Mouse (Mus musculus) forelimb bud, embryonic 11.5 days (tissue): Measurements from ENCODE around the gene Anxa6.
"Not testable (repeated sequence)": the region's sequence is repeated elsewhere in the genome, so short reads cannot be mapped to it uniquely, and the experiment has no call there.

Source experiments
- DNase-seq: peaks from one replicate; pipeline ENCODE4 v3.0.0-alpha.2; 2012; ENCODE audit warnings: low read depth, low spot score

Gene Anxa6

DNA sequence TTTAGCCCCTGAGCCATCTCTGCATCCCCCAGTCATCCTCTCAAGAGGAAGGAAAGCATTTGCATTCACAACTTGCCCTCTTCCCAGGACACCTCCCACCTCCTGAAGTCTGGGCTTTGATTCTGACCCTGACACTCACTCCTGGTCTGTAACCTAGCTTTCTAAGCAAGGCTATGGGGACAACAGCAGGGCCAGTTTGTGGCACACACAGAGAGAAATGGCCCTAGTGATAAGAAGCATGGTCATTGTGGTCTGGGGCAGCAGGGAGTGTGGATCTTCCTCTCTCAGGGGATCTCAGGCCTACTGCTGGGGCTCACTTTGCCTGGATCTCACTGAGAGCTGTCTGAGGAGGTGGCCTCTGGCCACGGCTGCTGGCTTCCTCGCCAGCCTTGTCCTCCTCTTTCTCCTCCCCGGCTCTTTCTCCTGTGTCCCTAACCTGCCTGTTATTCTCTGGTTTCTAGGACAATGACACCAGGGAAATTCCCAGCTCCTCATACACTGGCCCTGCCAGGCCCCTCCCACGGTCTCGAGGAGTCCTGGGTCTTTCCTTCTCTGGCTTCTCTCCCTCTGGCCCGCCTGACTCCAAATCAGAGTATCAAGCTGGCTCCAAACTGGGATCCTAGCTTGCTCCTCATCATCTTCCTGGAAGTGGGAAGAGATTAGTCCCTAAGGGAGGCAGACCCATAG lies 71.9 kb downstream of the Anxa6 start:
- no peak for DNase-seq

DNA sequence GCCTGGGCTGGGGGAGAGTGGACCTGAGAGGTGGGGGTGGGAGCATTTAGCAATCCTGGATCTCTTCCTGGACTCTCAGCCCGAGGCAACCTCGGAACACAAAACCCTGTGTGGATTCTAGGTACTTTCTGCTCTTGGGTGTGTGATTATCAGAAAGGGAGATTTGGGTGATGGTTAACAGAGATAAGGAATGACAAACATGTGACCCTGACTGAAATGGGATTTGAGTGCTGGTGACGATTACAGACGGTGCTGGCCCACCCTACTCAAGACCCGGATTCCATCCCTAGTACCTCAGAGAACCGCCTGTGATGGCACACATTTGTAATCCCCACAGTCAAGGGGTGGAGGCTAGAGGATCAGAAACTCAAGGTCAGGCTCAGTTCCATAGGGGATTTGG lies 73.0 kb downstream of the Anxa6 start:
- no peak for DNase-seq

DNA sequence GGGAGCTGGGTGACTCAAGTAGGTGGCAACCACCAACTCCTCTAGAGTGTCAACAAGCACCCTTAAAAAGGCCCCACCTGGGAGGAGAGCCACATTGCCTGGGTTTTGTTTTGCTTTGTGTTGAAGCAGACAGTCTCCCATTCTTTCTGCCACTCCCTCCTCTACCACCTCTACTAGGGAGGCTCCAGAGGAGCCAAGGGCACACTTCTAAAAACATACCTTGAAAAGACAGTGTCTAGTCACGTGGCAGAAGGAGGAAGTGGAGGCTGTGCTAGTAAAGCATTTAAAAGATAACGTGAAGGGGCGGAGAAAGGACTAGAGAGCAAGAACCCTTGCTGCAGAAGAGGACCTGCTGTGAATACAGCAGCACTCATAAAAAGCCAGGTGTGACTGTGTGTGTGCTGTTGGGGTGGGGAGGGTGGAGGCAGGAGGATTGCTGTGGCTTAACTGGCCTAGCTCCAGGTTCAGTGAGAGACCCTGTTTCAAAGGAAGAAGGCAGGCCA lies 74.6 kb downstream of the Anxa6 start:
- DNase-seq, result no peak

DNA sequence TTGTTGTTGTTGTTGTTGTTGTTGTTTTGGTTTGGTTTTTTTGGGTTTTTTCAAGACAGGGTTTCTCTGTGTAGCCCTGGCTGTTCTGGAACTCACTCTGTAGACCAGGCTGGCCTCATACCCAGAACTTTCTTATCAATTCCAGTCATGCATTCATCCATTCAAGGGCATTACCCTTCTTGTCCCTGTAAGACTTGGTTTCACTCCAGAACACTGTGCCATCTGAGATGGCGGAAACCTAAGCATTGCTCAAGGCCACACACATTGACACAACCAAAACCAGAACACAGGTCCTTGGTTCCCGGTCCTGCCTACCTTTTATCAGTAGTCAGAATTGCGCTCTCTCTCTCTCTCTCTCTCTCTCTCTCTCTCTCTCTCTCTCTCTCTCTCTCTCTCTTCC lies 75.5 kb downstream of the Anxa6 start:
- DNase-seq, result not testable (repeated sequence)

DNA sequence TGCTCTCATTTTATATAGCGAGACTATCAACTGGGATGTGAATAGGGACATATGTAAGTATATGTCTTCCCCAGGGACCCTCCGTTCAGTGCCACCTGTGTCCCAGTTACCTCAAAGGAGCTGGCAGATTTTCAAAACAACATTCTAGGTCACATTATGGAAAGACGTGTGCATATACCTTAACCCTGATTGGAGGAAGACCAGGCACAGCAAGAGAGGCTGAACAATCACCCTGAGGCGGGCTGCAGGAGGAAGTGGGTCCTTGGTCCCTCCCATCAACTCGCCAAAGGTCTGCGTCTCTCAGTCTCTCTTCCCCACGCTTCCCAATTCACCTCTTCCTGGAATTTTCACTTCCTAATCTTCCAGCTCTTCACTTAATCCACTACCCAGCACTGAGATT lies 76.3 kb downstream of the Anxa6 start:
- DNase-seq, result no peak

DNA sequence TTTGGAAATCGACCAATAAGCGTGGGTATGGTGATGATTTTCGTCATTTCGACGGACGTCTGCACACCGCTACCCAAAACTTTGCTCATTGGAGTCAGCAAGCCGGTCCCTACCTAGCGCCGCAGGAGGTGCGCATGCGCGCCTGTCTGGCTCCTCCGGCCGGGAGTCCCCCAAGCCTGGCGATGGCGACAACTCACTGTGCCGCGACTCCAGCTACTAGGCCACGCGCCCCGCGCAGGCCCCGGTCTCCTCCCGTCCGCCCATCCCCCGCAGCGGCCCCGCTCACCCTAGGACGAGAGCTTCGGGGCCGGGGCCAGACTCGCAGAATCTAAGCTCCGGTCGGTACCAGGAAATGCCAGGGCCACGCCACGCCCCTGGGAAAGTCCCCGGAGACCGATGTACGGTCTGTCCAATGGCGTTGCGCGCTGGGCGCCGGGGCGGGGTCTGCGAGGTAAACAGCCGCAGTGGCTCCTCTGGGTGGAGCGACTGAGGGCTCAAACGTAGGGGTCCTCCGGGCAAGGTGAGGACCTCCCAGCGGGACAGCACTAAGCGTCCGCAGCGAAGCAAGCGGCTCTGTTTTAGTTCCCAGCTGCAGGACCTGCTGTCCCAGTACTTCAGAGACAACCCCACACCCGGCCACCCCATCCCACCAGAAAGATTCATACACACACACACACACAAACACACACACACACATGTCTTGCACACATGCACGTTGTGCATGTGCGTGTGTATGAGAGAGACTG lies 77.3 kb downstream of the Anxa6 start:
- peak; percentile 95 for DNase-seq

DNA sequence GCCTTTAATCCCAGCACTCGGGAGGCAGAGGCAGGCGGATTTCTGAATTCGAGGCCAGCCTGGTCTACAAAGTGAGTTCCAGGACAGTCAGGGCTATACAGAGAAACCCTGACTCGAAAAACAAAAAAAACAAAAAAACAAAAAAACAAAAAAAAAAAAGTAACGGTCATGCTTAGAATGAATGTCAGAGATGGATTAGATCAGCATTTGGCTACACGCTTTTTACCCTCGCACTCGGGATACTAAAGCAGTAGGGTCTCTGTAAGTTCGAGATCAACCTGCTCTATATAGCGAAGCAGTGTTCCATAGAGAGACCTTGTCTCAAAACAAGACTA lies 77.9 kb downstream of the Anxa6 start:
- DNase-seq, result not testable (repeated sequence)

DNA sequence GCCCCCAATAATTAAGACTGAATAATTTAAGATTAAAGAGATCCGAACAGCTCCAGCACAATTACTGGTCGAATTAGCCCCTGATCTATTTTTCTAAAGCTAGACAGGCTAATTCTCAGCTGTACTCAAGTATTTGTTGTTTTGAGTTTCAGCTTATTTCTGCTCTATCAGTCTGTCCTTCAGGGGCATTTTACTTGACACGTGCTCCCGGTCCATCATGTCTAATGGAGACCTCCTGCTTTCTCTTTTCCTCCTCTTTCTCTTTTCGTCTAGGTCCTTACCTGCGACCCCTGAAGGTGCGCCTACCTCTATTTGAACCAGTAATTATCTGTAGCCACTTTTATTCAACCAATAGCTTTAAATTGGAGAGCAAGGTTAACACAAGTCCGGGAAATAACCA lies 78.5 kb downstream of the Anxa6 start:
- DNase-seq, result no peak

DNA sequence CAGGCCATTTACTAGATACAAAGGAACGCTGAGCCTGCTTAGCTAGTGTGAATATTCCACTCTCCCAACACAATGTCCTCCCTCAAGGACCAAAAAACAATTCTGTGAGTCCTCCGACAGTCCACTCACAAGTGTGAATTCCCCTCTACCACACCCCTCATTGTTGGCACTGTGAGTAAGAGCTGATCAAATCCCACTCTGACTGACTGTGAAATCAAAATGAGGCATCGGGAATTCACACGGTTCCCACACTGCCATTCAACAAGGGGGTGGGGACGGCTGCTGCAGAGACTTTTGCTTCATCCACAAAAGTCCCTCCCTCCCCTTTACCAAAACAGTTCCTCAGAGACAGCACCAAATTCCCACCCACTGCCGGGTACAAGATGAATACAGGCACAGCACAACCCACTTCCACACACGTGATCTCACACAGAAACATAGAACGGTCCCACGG lies 79.2 kb downstream of the Anxa6 start:
- no peak for DNase-seq

DNA sequence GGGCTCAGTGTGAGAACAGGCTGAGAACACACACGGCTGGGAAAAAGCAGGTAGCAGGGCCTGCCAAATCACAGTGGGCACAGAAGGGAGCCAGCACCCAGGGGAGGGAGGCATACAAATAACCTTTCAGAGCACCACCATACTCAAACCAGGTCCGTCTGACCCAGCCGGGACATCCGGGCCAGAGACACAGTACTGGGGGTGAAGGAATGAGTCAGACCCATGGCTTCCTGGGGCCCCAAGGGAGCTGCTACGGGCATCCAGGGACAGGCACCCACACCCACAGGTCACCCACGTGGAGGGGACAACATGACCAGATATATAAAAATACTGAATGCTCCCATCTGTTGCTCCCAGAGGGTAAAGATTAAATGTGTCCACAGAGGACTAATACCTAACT lies 80.6 kb downstream of the Anxa6 start:
- DNase-seq, result no peak

DNA sequence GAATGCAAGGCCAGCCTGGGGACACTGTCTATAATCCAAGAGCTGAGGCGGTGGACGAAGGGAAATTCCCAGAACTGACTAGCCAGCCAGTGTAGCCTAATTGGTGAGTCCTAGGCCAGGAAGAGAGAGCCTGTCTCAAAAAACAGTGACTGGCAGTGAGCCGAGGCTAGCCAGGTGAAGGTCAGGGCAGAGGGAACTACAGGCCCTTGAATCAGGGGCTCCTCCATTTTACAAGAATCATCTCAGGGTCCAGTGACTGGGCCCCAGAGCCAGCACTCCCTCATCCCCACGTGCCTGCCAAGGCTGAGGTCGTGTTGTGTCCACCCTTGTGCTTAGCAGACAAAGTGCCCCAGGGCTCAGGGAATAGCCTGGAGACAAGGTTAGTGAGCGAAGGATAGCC lies 82.6 kb downstream of the Anxa6 start:
- DNase-seq, result no peak

DNA sequence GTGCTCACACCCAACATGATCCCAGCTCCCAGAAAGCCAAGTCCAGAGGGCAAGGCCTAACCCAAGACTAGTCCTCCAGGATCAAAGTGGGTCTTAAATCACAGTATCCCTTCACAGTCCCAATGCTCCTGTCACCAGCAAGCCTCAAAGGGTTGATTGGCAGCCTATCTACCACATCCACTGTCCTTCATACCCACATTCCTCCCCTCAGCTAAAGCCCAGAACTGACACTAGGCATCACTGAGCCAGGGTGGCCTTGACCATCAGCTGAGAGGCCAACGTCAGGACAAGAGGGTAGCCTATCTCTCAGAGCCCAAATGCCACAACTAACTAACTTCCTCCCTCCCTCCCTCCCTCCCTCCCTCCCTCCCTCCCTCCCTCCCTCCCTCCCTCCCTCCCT lies 83.5 kb downstream of the Anxa6 start:
- DNase-seq, result no peak

DNA sequence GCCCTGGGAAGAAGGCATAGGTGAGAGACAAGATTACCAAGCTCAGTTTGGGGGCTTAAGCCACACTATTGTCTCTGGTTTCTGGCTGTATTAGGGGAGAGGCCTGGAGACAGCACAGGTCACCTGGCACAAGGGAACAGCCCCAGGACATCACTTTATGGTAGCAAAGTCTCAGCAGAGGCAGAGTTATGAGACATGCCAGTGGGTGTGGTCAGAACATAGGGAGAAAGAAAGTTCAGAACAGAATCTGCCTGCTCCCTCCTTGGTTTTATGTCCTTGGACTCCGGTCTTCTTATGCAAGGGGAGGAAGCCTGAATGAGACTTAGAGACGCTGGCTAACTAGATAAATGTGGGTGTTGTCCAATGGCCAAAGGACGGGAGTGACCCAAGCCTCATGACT lies 88.5 kb downstream of the Anxa6 start:
- DNase-seq, result no peak

DNA sequence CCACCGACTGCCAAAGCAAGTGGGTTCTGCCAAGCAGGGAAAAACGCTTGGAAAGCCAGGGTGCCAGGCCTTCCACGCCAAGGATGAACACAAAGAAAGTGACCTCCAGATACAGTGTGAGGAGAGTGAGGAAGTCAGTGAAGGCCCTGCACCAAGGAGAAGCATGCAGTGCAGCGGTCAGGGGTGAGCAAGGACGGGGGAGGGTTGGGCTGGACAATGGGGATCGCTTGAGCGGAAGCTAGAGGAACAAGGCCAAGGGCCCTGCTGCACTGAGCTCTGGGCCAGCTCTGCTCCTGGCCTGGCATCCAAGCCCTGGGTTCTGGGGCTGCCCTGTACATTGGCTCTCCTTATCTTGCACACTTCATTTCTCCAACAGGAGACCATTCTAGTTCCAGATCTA lies 93.2 kb downstream of the Anxa6 start:
- DNase-seq, result no peak

DNA sequence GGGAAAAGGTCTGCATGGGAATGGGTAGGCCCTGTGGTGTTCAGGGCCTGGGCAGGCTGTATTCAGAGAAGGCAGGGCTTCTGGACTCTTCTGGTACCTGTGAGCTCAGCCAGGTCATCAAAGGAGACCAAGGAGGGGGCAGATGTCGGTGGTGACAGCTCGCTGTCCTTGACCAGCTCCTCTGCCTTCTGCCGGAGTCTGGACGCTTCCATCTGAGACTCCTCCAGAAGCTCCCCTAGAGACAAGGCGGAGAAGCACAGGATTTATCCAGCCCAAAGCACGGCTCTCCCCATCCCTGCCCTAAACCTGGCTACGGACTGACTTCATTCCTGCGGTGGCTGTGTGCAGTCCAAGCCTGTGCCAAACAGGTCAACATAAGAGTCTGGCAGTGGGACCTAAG lies 93.7 kb downstream of the Anxa6 start:
- DNase-seq, result no peak

DNA sequence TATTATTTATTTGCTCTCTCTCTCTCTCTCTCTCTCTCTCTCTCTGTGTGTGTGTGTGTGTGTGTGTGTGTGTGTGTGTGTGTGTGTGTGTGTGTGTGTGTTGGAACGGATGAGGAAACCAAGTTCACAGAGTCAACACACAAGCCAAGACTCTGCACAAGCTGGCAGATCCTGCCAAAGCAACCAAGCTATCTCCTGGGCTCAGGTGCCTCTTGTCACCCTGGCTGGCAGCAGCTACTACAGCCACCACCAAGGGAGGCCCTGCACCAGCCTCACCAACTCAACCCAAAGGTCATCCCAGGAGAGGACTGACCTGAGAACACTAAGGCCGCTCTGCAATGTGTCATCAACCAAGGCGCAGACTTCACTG lies 96.5 kb downstream of the Anxa6 start:
- no peak for DNase-seq

DNA sequence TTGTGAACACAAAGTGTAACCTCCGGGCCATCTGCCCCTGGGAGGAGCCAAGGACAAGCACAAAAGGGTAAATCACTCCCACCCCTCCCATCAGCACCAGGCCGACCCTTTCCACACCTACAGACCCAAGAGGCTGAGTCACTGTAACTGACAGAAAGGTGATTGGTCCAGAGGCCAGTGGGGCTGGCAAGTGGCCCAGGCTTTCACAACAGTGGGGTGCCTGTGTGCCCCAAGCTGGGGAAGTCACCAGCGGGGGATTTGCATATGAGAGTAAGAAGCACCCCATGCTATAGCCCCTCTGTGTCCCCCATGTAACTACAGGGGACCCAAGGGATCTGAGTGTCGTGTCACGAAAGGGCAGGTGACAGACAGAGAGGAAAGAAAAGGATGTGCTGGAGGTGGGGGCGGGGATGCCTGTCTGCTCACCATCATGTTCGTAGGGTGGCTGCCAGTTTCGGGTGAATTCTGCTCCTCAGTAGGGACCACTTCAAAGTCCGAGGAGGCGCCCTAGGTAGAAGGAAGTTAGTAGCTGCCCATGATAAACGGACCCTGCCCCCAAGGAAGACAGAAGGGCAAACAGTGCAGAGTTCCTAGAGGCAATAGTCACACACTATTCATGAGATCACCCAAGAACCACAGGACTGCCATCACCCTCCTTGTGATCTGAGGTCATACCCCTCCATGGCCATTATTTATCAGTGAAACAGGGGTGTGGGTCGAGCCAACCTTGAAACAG lies 97.0 kb downstream of the Anxa6 start:
- DNase-seq, result no peak

DNA sequence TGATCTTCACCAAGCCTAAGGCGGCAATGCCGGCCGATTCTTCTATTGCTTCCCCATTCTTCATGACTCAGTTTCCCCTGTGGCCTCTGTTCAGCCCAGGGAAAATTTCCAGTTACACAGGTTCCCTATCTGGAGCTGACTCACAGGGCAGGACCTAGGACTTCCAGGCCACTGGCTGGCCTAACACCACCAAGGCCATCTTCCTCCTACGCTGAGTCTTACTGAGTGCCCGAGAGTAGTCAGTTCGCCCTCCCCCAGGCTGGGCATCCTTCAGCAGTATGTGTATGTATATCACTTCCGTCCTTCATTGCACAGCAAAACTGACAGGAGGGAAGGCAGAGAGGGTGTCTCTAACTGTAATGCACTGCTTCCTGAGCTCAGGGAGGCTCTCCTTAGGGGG lies 99.0 kb downstream of the Anxa6 start:
- DNase-seq, result no peak

DNA sequence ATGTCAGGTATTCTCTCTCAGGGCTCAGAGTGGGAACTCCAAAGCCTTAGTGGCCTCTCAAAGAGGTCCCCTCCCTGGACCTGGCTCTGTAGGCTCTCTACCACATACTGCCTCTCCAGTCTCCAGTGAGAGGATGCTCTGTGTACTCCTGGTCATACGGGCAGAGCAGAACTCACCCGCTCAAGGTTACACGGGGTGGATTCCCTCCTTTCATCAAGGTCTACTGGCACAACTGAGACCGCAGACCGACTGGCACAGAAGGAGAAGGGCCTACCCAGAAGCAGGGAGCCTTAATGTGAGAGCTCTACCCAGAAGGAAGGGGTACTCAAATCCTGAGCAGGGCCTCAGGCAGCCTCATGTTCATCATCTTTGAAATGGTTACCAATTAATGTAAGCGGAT lies 100.7 kb downstream of the Anxa6 start:
- no peak for DNase-seq

DNA sequence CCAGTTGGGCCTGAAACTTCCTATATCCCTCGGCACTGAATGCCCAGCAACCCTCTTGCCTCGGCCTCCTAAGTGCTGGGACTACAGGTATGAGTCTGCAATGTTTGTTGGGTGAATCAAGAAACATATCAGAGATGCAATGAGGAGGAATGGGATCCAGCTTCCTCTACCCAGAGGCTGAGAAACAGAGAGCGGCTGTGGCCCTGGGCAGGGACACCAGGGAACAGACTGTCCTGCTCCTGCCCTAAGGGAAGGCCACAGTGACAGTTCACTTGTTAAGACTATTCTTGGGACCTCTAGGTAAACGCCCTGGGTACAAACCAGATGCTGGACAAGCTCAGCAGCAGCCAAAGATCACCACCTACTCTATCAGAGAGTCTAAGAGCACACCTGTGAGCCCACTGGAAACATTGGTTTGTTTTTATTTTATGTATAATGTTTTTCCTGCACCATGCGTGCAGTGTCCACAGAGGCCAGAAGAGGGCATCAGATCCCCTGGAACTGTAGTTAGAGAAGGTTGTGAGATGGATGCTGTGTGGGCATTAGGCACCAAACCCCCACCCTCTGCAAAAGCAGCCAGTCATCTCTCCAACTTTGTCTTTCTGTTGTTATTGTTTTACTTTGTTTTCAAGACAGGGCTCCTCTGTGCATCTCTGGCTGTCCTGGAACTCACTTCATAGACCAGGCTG lies 101.7 kb downstream of the Anxa6 start:
- DNase-seq, result peak; percentile 21

DNA sequence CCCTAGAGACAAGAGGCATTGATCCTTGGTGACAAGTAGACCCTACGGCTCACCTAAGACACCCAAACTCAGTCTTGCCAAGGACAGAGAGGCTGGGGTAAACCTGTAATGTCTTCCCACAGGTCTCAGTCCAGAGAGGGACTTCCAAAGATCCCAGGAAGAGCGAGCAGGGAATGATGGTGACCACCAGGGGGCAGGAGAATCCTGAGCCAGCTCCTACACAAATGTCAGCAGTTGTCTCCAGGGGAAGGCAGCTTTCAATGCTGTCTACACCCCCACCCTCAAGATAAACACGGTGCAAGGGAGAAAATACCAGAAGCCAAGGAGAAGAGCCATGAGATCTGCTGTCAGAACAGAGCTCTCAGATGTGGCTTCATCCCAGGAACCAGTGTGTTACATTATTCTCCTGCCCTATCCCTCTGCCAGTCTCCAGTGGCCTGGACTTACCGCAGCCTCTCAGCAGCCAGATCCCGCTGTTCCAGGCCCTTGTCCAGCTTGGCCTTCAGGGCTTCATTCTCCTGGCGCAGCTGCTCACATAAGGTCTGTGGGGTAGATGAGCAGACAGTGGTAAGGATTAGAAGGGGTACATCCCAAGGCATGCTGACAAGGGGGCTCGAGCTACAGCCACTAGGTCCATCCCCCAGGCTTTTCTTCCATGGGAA lies 102.8 kb downstream of the Anxa6 start:
- DNase-seq, result peak; percentile 51

DNA sequence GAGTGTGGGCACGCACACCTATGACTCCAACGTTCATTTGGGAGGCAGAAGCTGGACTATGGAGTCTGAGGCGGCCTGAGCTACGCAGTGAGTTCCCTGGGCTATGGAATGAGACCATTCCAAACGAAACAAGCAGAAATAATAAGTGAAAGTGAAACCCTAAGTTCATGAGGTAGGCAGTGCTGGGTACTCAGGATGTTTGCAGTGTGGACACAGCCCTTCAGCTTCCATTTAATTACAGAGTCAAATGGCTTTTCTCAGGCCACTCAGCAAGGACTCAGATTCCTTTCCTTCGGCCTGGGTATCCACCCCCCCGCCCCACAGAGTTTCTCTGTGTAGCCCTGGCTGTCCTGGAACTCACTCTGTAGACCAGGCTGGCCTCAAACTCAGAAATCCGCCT lies 103.5 kb downstream of the Anxa6 start:
- DNase-seq, result no peak
